Mouse (Mus musculus) adrenal gland, adult (tissue): ENCODE results near the gene Rassf3.

ENCODE experiments used
- DNase-seq, 2 experiments: peaks; one replicate each; pipeline ENCODE4 v3.0.0; 2022 to 2023; ENCODE audit warnings: low spot score in 1 of 2; ENCODE audit not compliant: inconsistent age in 2 of 2

Gene Rassf3

GRCm38 (mm10) chr10:121374013-121374412 lies 102.1 kb downstream of the Rassf3 start:
- peak in 1 of 2 experiments; percentile 5 for DNase-seq

- DNase-seq: no peak
Measured at GRCm38 (mm10) chr10:121370777-121371176, 105.4 kb downstream of the Rassf3 start.

- no peak for DNase-seq
Measured at GRCm38 (mm10) chr10:121368783-121369465, 107.2 kb downstream of the Rassf3 start.

- no peak for DNase-seq
Measured at GRCm38 (mm10) chr10:121367780-121368179, 108.4 kb downstream of the Rassf3 start.

GRCm38 (mm10) chr10:121367271-121367670 lies 108.9 kb downstream of the Rassf3 start:
- DNase-seq: no peak

- DNase-seq: peak; percentile 57 to 87
Measured at GRCm38 (mm10) chr10:121365781-121366272, 110.3 kb downstream of the Rassf3 start.

- DNase-seq: peak; percentile 87 to 95
Measured at GRCm38 (mm10) chr10:121364801-121365564, 111.2 kb downstream of the Rassf3 start, which contains the start of gene Gns. Gene Gns (plus strand): TSS chr10:121365090.

- no peak for DNase-seq
Measured at GRCm38 (mm10) chr10:121364306-121364705, 111.8 kb downstream of the Rassf3 start.

GRCm38 (mm10) chr10:121363201-121363600 lies 112.9 kb downstream of the Rassf3 start:
- no peak for DNase-seq

- DNase-seq: no peak
Measured at GRCm38 (mm10) chr10:121360358-121360757, 115.8 kb downstream of the Rassf3 start.
